Comparison of ENCODE assay signal across 8 mouse cellular contexts in genomic region chr9:56996028-56996346, GRCm38 (mm10). TPM values are rescaled to one million over a fixed set of nuclear protein-coding genes. Genes with fewer than 3 reads are reported as not detected.
DNase-seq lines count a peak whose midpoint lies in the region; ATAC-seq and TF ChIP-seq lines count a peak whose summit lies in the region.

No protein-coding gene starts in this region.

- no peak overlapping the region for H3K27ac ChIP-seq in ES-Bruce4 (ENCODE audit: insufficient read depth, low read length)
- peak overlapping the region; percentile 99 for H3K27ac ChIP-seq in heart, embryonic 10.5 days
- peak overlapping the region; percentile 97 for H3K27ac ChIP-seq in kidney, embryonic 16.5 days (ENCODE audit: low read length)
- peak overlapping the region; percentile 98 for H3K27ac ChIP-seq in lung, embryonic 16.5 days (ENCODE audit: low read length)

- no peaks in the 10 kb centered on the region for H3K4me1 ChIP-seq in ES-Bruce4 (ENCODE audit: control insufficient read depth, insufficient read depth, low read length)
- H3K4me1 ChIP-seq in heart, embryonic 10.5 days = 0 out of 2 replicates have a peak, but pooled peaks cover 14% of the 10 kb centered on the region
- H3K4me1 ChIP-seq in kidney, embryonic 16.5 days (ENCODE audit: insufficient read depth, low read length) = peaks cover 9% of the 10 kb centered on the region
- peaks cover 11% of the 10 kb centered on the region; the same call in 1 of the 2 replicates for H3K4me1 ChIP-seq in lung, embryonic 16.5 days (replicated peaks; ENCODE audit: control insufficient read depth, insufficient read depth, low read length)

- ATAC-seq in kidney, embryonic 16.5 days (ENCODE audit: low FRiP score, low TSS enrichment) = no peak
- no peak for ATAC-seq in lung, embryonic 16.5 days (ENCODE audit: low read depth)

- H3K4me2 ChIP-seq in kidney, embryonic 16.5 days (replicated peaks; ENCODE audit: low read depth, low read length) = peak overlapping the region; percentile 84
- H3K4me2 ChIP-seq in lung, embryonic 16.5 days (ENCODE audit: low read depth, low read length) = peak overlapping the region; percentile 83

- peak; percentile 53 to 86 for DNase-seq in adrenal gland, adult (ENCODE audit: inconsistent age in 2 of 2, low spot score in 1 of 2)
- no peak for DNase-seq in adrenal gland, postnatal 4 days (ENCODE audit: low spot score in 2 of 2)
- peak; percentile 34 for DNase-seq in cerebellum, adult 9-10 months
- DNase-seq in heart, embryonic 10.5 days (ENCODE audit: low spot score) = peak; percentile 78
- DNase-seq in right cerebral cortex, postnatal 25 days = peak; percentile 16

- TF ChIP-seq CTCF in ES-Bruce4 (IDR thresholded peaks at IDR 0.05; ENCODE audit: low read depth, low read length) = no peak

- no peaks in the 10 kb centered on the region for H3K36me3 ChIP-seq in ES-Bruce4 (ENCODE audit: control insufficient read depth, insufficient read depth, low read length, poor library complexity, severe bottlenecking)
- H3K36me3 ChIP-seq in heart, embryonic 10.5 days = 0 out of 2 replicates have a peak, but pooled peaks cover 2% of the 10 kb centered on the region
- 0 out of 2 replicates have a peak, but pooled peaks cover 4% of the 10 kb centered on the region for H3K36me3 ChIP-seq in kidney, embryonic 16.5 days (ENCODE audit: insufficient read depth, low read length)
- no peaks in the 10 kb centered on the region for H3K36me3 ChIP-seq in lung, embryonic 16.5 days (ENCODE audit: control insufficient read depth, insufficient read depth, low read length)

- WGBS in heart, embryonic 10.5 days = under 1% methylated on average over 5 of the region's 5 CpGs
- WGBS in kidney, embryonic 16.5 days = 0% methylated on average over 5 of the region's 5 CpGs
- WGBS in lung, embryonic 16.5 days = 0% methylated on average over 5 of the region's 5 CpGs

- no peaks in the 10 kb centered on the region for H3K9me3 ChIP-seq in ES-Bruce4 (replicated peaks; ENCODE audit: control insufficient read depth, insufficient read depth, low read length, poor library complexity, severe bottlenecking)
- H3K9me3 ChIP-seq in heart, embryonic 10.5 days = no peaks in the 10 kb centered on the region
- H3K9me3 ChIP-seq in kidney, embryonic 16.5 days (ENCODE audit: low read length) = no peaks in the 10 kb centered on the region
- H3K9me3 ChIP-seq in lung, embryonic 16.5 days (ENCODE audit: control insufficient read depth, low read length) = no peaks in the 10 kb centered on the region

- TF ChIP-seq POLR2A in ES-Bruce4 (IDR thresholded peaks at IDR 0.05; ENCODE audit: insufficient read depth, low read length) = no peak

- TF ChIP-seq EP300 in ES-Bruce4 (IDR thresholded peaks at IDR 0.05; ENCODE audit: insufficient read depth, low read depth, low read length) = no peak

- H3K4me3 ChIP-seq in ES-Bruce4 (ENCODE audit: low read depth, low read length) = peak overlapping the region; percentile 95
- H3K4me3 ChIP-seq in heart, embryonic 10.5 days = peak overlapping the region; percentile 95
- peak overlapping the region; percentile 76 for H3K4me3 ChIP-seq in kidney, embryonic 16.5 days (ENCODE audit: low read length)
- peak overlapping the region; percentile 90 for H3K4me3 ChIP-seq in lung, embryonic 16.5 days (ENCODE audit: low read length)

- H3K27me3 ChIP-seq in ES-Bruce4 (ENCODE audit: control insufficient read depth, insufficient read depth, low read length, poor library complexity, severe bottlenecking) = no peaks in the 10 kb centered on the region; the same call in 1 of the 2 replicates
- H3K27me3 ChIP-seq in heart, embryonic 10.5 days (ENCODE audit: insufficient read depth, poor library complexity, severe bottlenecking) = no peaks in the 10 kb centered on the region
- H3K27me3 ChIP-seq in kidney, embryonic 16.5 days (ENCODE audit: insufficient read depth, low read length) = no peaks in the 10 kb centered on the region
- no peaks in the 10 kb centered on the region for H3K27me3 ChIP-seq in lung, embryonic 16.5 days (ENCODE audit: control insufficient read depth, insufficient read depth, low read depth, low read length)

- H3K9ac ChIP-seq in ES-Bruce4 (ENCODE audit: low read depth, poor library complexity, severe bottlenecking) = peak overlapping the region; percentile 93
- H3K9ac ChIP-seq in kidney, embryonic 16.5 days (replicated peaks; ENCODE audit: low read length) = peak overlapping the region; percentile 98
- peak overlapping the region; percentile 98 for H3K9ac ChIP-seq in lung, embryonic 16.5 days (ENCODE audit: low read length)

RNA-seq across cellular contexts. Expression of gene Ptpn9, which starts 1.3 kb away (rescaled TPM):
- total RNA-seq in adrenal gland, postnatal 4 days (2021) = 10 to 100 TPM; 60.1 to 62.0 TPM
- polyA plus RNA-seq in ES-Bruce4 (2011; ENCODE audit: insufficient read depth, insufficient read length, low read depth, missing spikeins) = 13.7 and 14.8 TPM in 2 replicates
- 15.6 and 23.4 TPM in 2 replicates for polyA plus RNA-seq in heart, embryonic 10.5 days (2016; fragmentation: Nextera tagmentation; extraction: Ambion mirVana)
- polyA plus RNA-seq in kidney, embryonic 16.5 days (2015; fragmentation: Nextera tagmentation; extraction: Ambion mirVana) = 23.6 TPM in 2 replicates
- 20.6 and 21.7 TPM in 2 replicates for polyA plus RNA-seq in lung, embryonic 16.5 days (2015; fragmentation: Nextera tagmentation; extraction: Ambion mirVana)

RNA-seq across cellular contexts. Expression of gene Snupn, which starts 45.3 kb away (rescaled TPM):
- 10 to 100 TPM; 13.3 to 14.2 TPM for total RNA-seq in adrenal gland, postnatal 4 days (2021)
- 18.1 and 18.5 TPM in 2 replicates for polyA plus RNA-seq in ES-Bruce4 (2011; ENCODE audit: insufficient read depth, insufficient read length, low read depth, missing spikeins)
- polyA plus RNA-seq in heart, embryonic 10.5 days (2016; fragmentation: Nextera tagmentation; extraction: Ambion mirVana) = 24.4 and 27.4 TPM in 2 replicates
- polyA plus RNA-seq in kidney, embryonic 16.5 days (2015; fragmentation: Nextera tagmentation; extraction: Ambion mirVana) = 27.2 and 29.4 TPM in 2 replicates
- 22.0 and 23.4 TPM in 2 replicates for polyA plus RNA-seq in lung, embryonic 16.5 days (2015; fragmentation: Nextera tagmentation; extraction: Ambion mirVana)

RNA-seq across cellular contexts. Expression of gene Imp3, which starts 58.7 kb away (rescaled TPM):
- total RNA-seq in adrenal gland, postnatal 4 days (2021) = 10 to 100 TPM; 87.2 to 87.5 TPM
- polyA plus RNA-seq in ES-Bruce4 (2011; ENCODE audit: insufficient read depth, insufficient read length, low read depth, missing spikeins) = 89.9 and 101 TPM in 2 replicates
- polyA plus RNA-seq in heart, embryonic 10.5 days (2016; fragmentation: Nextera tagmentation; extraction: Ambion mirVana) = 54.8 and 65.1 TPM in 2 replicates
- 89.7 and 92.6 TPM in 2 replicates for polyA plus RNA-seq in kidney, embryonic 16.5 days (2015; fragmentation: Nextera tagmentation; extraction: Ambion mirVana)
- polyA plus RNA-seq in lung, embryonic 16.5 days (2015; fragmentation: Nextera tagmentation; extraction: Ambion mirVana) = 73.3 and 80.2 TPM in 2 replicates

Comparison
In these comparisons a context has a peak if more than half of its experiments do, and no peak if none do; other contexts are left out.
1. DNase-seq: peak in adrenal gland, adult (2 of 2), cerebellum, adult 9-10 months (single experiment), heart, embryonic 10.5 days (single experiment) and right cerebral cortex, postnatal 25 days (single experiment); none in adrenal gland, postnatal 4 days (0 of 2).
2. Peak in every context shown above with its lines, with median percentiles within 50 percentile points of each other: H3K4me3 ChIP-seq and H3K9ac ChIP-seq.